Mouse (Mus musculus) limb, embryonic 12.5 days (tissue): ENCODE measurements around the gene Tnnc2. TPM values are rescaled to one million over a fixed set of nuclear protein-coding genes. Genes with fewer than 3 reads are reported as not detected.

Experiments used
- ATAC-seq: fragments of 200-750 bp; cut with Nextera tagmentation; 2 replicates; pipeline ENCODE4 v1.8.0; 2017; ENCODE audit warnings: low read depth, moderate TSS enrichment; ENCODE audit not compliant: insufficient number of reproducible peaks, insufficient read depth, low FRiP score, low TSS enrichment
- H3K27ac ChIP-seq: fragments of 300-500 bp; sonication (generic); 2 replicates; pipeline ENCODE4 v1.5.1; 2016; ENCODE audit warnings: mild to moderate bottlenecking, moderate library complexity
- H3K27me3 ChIP-seq: fragments of 300-500 bp; sonication (generic); 2 replicates; pipeline ENCODE4 v1.6.1; 2016; ENCODE audit warnings: mild to moderate bottlenecking, moderate library complexity
- H3K36me3 ChIP-seq: fragments of 300-500 bp; sonication (generic); 2 replicates; pipeline ENCODE4 v1.6.1; 2016; ENCODE audit warnings: mild to moderate bottlenecking, moderate library complexity
- H3K4me1 ChIP-seq: fragments of 300-500 bp; sonication (generic); replicated peaks from 2 replicates; pipeline ENCODE4 v1.6.1; 2016
- H3K4me2 ChIP-seq: fragments of 300-500 bp; sonication (generic); 2 replicates; pipeline ENCODE4 v1.6.1; 2016; ENCODE audit warnings: mild to moderate bottlenecking, moderate library complexity
- H3K4me3 ChIP-seq: fragments of 300-500 bp; sonication (generic); replicated peaks from 2 replicates; pipeline ENCODE4 v1.5.1; 2016; ENCODE audit warnings: mild to moderate bottlenecking
- H3K9ac ChIP-seq: fragments of 300-500 bp; sonication (generic); replicated peaks from 2 replicates; pipeline ENCODE4 v1.6.1; 2016; ENCODE audit warnings: mild to moderate bottlenecking, moderate library complexity
- H3K9me3 ChIP-seq: fragments of 300-500 bp; sonication (generic); 2 replicates; pipeline ENCODE4 v1.6.1; 2016; ENCODE audit warnings: mild to moderate bottlenecking, moderate library complexity
- WGBS: fragments of 180-500 bp; shearing (Covaris S2); methylation state at CpG from one replicate; pipeline ENCODE4 v1.1.7; 2016; 5-methylcytosine and 5-hydroxymethylcytosine counted together
- polyA plus RNA-seq: library from polyadenylated mRNA; unstranded; fragments of >200 nt; fragmentation: Nextera tagmentation; extraction: Ambion mirVana; gene quantifications from 2 replicates; pipeline ENCODE4 v1.2.1, GENCODE M21; 2016

Gene Tnnc2
- polyA plus RNA-seq, 1 experiment from 2014 or later, result 74.6 TPM

- whole genome bisulfite sequencing, result 87% methylated on average over 11 of the region's 11 CpGs
- Histone ChIP-seq H3K27ac (no peak overlapping the region), H3K4me3 (no peak overlapping the region), H3K4me1 (no peaks in the 10 kb centered on the region), H3K4me2 (no peak overlapping the region), H3K36me3 (peaks cover 97% of the 10 kb centered on the region), H3K9me3 (no peaks in the 10 kb centered on the region), H3K9ac (no peak overlapping the region), H3K27me3 (no peaks in the 10 kb centered on the region)
- no peak for ATAC-seq
Measured at GRCm38 (mm10) chr2:164754105-164754504, 25.7 kb downstream of the Tnnc2 start.

GRCm38 (mm10) chr2:164752454-164752853 is 27.3 kb downstream of the Tnnc2 start:
- no peak overlapping the region for H3K27ac ChIP-seq
- H3K9ac ChIP-seq, result no peak overlapping the region
- WGBS, result 94% methylated on average over 2 of the region's 2 CpGs
- 0 out of 2 replicates have a peak, but pooled peaks cover 3% of the 10 kb centered on the region for H3K4me1 ChIP-seq
- no peak overlapping the region for H3K4me2 ChIP-seq
- no peaks in the 10 kb centered on the region for H3K27me3 ChIP-seq
- peaks cover 97% of the 10 kb centered on the region for H3K36me3 ChIP-seq
- no peaks in the 10 kb centered on the region for H3K9me3 ChIP-seq
- no peak for ATAC-seq
- no peak overlapping the region for H3K4me3 ChIP-seq

GRCm38 (mm10) chr2:164748991-164749390 is 30.8 kb downstream of the Tnnc2 start:
- Histone ChIP-seq H3K9ac (no peak overlapping the region), H3K4me1 (peaks cover 19% of the 10 kb centered on the region), H3K27me3 (no peaks in the 10 kb centered on the region), H3K27ac (no peak overlapping the region), H3K4me3 (no peak overlapping the region), H3K36me3 (peaks cover 66% of the 10 kb centered on the region), H3K4me2 (no peak overlapping the region), H3K9me3 (no peaks in the 10 kb centered on the region)
- ATAC-seq, result no peak
- 92% methylated on average over 6 of the region's 6 CpGs for WGBS

- ATAC-seq, result no peak
- no peaks in the 10 kb centered on the region for H3K9me3 ChIP-seq
- H3K4me3 ChIP-seq, result no peak overlapping the region
- peaks cover 58% of the 10 kb centered on the region for H3K36me3 ChIP-seq
- H3K4me2 ChIP-seq, result no peak overlapping the region
- no peak overlapping the region for H3K9ac ChIP-seq
- H3K27ac ChIP-seq, result no peak overlapping the region
- H3K27me3 ChIP-seq, result no peaks in the 10 kb centered on the region
- whole genome bisulfite sequencing, result 86% methylated on average over 4 of the region's 4 CpGs
- H3K4me1 ChIP-seq, result peaks cover 19% of the 10 kb centered on the region
Measured at GRCm38 (mm10) chr2:164748191-164748590, 31.6 kb downstream of the Tnnc2 start.

GRCm38 (mm10) chr2:164746693-164747092 is 33.1 kb downstream of the Tnnc2 start:
- Histone ChIP-seq H3K27me3 (no peaks in the 10 kb centered on the region), H3K9ac (peak overlapping the region; percentile 91), H3K9me3 (no peaks in the 10 kb centered on the region), H3K4me2 (peak overlapping the region; percentile 90), H3K27ac (no peak overlapping the region), H3K4me1 (peaks cover 19% of the 10 kb centered on the region), H3K4me3 (peak overlapping the region; percentile 94), H3K36me3 (peaks cover 43% of the 10 kb centered on the region)
- ATAC-seq, result no peak
- 55% methylated on average over 8 of the region's 8 CpGs for WGBS

GRCm38 (mm10) chr2:164745843-164746479 is 33.8 kb downstream of the Tnnc2 start, which contains the start of the genes Wfdc3 and Dnttip1:
Wfdc3 (minus strand) TSS chr2:164745931.
Dnttip1 (plus strand) TSS chr2:164745983.
- Histone ChIP-seq H3K9me3 (no peaks in the 10 kb centered on the region), H3K27ac (peak within 1 kb of the TSS; percentile 66; the same call in 1 of the 2 replicates), H3K27me3 (no peaks in the 10 kb centered on the region), H3K36me3 (peaks cover 36% of the 10 kb centered on the region), H3K4me3 (peak within 1 kb of the TSS; percentile 94), H3K9ac (peak within 1 kb of the TSS; percentile 91), H3K4me2 (peak within 1 kb of the TSS; percentile 90), H3K4me1 (peaks cover 19% of the 10 kb centered on the region)
- WGBS, result under 1% methylated on average over 70 of the region's 70 CpGs
- ATAC-seq, result peak; percentile 75

- H3K4me3 ChIP-seq, result peak overlapping the region; percentile 94
- peak overlapping the region; percentile 91; the same call in 1 of the 2 replicates for H3K9ac ChIP-seq
- 68% methylated on average over 13 of the region's 13 CpGs for WGBS
- peak overlapping the region; percentile 90 for H3K4me2 ChIP-seq
- no peak overlapping the region for H3K27ac ChIP-seq
- peaks cover 19% of the 10 kb centered on the region for H3K4me1 ChIP-seq
- no peaks in the 10 kb centered on the region for H3K9me3 ChIP-seq
- peaks cover 26% of the 10 kb centered on the region for H3K36me3 ChIP-seq
- H3K27me3 ChIP-seq, result no peaks in the 10 kb centered on the region
- no peak for ATAC-seq
Measured at GRCm38 (mm10) chr2:164744987-164745386, 34.8 kb downstream of the Tnnc2 start.

GRCm38 (mm10) chr2:164739876-164740275 is 39.9 kb downstream of the Tnnc2 start:
- WGBS, result 43% methylated on average over 7 of the region's 7 CpGs
- ATAC-seq, result no peak
- Histone ChIP-seq H3K4me3 (no peak overlapping the region), H3K9me3 (no peaks in the 10 kb centered on the region), H3K36me3 (no peaks in the 10 kb centered on the region), H3K4me2 (no peak overlapping the region), H3K27me3 (no peaks in the 10 kb centered on the region), H3K27ac (no peak overlapping the region), H3K4me1 (peaks cover 4% of the 10 kb centered on the region; the same call in 1 of the 2 replicates), H3K9ac (no peak overlapping the region)

GRCm38 (mm10) chr2:164737377-164738090 is 42.2 kb downstream of the Tnnc2 start:
- Histone ChIP-seq H3K4me3 (no peak overlapping the region), H3K4me2 (no peak overlapping the region)

GRCm38 (mm10) chr2:164735446-164735845 is 44.3 kb downstream of the Tnnc2 start:
- no peak for ATAC-seq
- Histone ChIP-seq H3K4me2 (no peak overlapping the region), H3K4me1 (peaks cover 4% of the 10 kb centered on the region; the same call in 1 of the 2 replicates), H3K36me3 (no peaks in the 10 kb centered on the region), H3K9me3 (no peaks in the 10 kb centered on the region), H3K27me3 (no peaks in the 10 kb centered on the region), H3K9ac (no peak overlapping the region), H3K27ac (no peak overlapping the region), H3K4me3 (no peak overlapping the region)
- WGBS, result 88% methylated on average over 5 of the region's 5 CpGs

More at GRCm38 (mm10) chr2:164737377-164738090, 42.2 kb downstream of the Tnnc2 start:
- Histone ChIP-seq H3K36me3 (no peaks in the 10 kb centered on the region), H3K27ac (no peak overlapping the region), H3K9me3 (no peaks in the 10 kb centered on the region), H3K27me3 (no peaks in the 10 kb centered on the region), H3K9ac (no peak overlapping the region), H3K4me1 (peaks cover 4% of the 10 kb centered on the region; the same call in 1 of the 2 replicates)
- WGBS, result 68% methylated on average over 3 of the region's 3 CpGs
- ATAC-seq, result no peak

GRCm38 (mm10) chr2:164734839-164735238 is 44.9 kb downstream of the Tnnc2 start:
- Histone ChIP-seq H3K4me3 (no peak overlapping the region), H3K9ac (no peak overlapping the region), H3K27ac (no peak overlapping the region), H3K36me3 (no peaks in the 10 kb centered on the region), H3K4me1 (peaks cover 4% of the 10 kb centered on the region; the same call in 1 of the 2 replicates), H3K9me3 (no peaks in the 10 kb centered on the region), H3K4me2 (no peak overlapping the region), H3K27me3 (no peaks in the 10 kb centered on the region)
- WGBS, result 86% methylated on average over 5 of the region's 5 CpGs
- no peak for ATAC-seq
